Mouse (Mus musculus) testis, adult 2 months (tissue): Measurements from ENCODE around the gene Wdr59. TPM values are rescaled to one million over a fixed set of nuclear protein-coding genes. Genes with fewer than 3 reads are reported as not detected.
"Not testable (repeated sequence)": the region's sequence is repeated elsewhere in the genome, so short reads cannot be mapped to it uniquely, and the experiment has no call there.

Source experiments
- H3K27ac ChIP-seq: fragments of 200-500 bp; 2 replicates; pipeline ENCODE4 v1.5.1; 2012; ENCODE audit warnings: low read depth, low read length; ENCODE audit not compliant: control insufficient read depth, insufficient read depth
- H3K27me3 ChIP-seq: fragments of 200-500 bp; 2 replicates; pipeline ENCODE4 v1.6.1; 2012; ENCODE audit warnings: mild to moderate bottlenecking, low read length, moderate library complexity; ENCODE audit not compliant: control insufficient read depth, insufficient read depth
- H3K36me3 ChIP-seq: fragments of 200-500 bp; 2 replicates; pipeline ENCODE4 v1.6.1; 2012; ENCODE audit warnings: mild to moderate bottlenecking, low read length; ENCODE audit not compliant: control insufficient read depth, insufficient read depth
- H3K4me1 ChIP-seq: fragments of 200-500 bp; 2 replicates; pipeline ENCODE4 v1.6.1; 2012; ENCODE audit warnings: low read length; ENCODE audit not compliant: control insufficient read depth, insufficient read depth
- H3K4me3 ChIP-seq: fragments of 200-500 bp; 2 replicates; pipeline ENCODE4 v1.5.1; 2012; ENCODE audit warnings: low read depth, mild to moderate bottlenecking, low read length, moderate library complexity, mixed read lengths; ENCODE audit not compliant: control insufficient read depth
- CTCF ChIP-seq: fragments of 200-500 bp; IDR thresholded peaks from 2 replicates; pipeline ENCODE4 v1.5.1; 2012; ENCODE audit warnings: low read depth, mild to moderate bottlenecking, inconsistent platforms, low read length, moderate library complexity; ENCODE audit not compliant: control insufficient read depth, insufficient read depth, insufficient replicate concordance
- POLR2A ChIP-seq: fragments of 200-500 bp; IDR thresholded peaks from 2 replicates; pipeline ENCODE4 v1.6.1; 2012; ENCODE audit warnings: low read depth, mild to moderate bottlenecking, inconsistent platforms, low read length, moderate library complexity; ENCODE audit not compliant: control insufficient read depth
- polyA plus RNA-seq: library from polyadenylated mRNA; depleted of rRNA; stranded (reverse); fragments of >200 nt; gene quantifications from 2 replicates; pipeline ENCODE4 v1.2.3, GENCODE M21; 2012

Wdr59 gene
- polyA plus RNA-seq, 1 experiment = 5.4 TPM

- TF ChIP-seq CTCF = no peak
- TF ChIP-seq POLR2A = no peak
- no peak overlapping the region for H3K4me3 ChIP-seq
- no peaks in the 10 kb centered on the region for H3K27me3 ChIP-seq
- H3K36me3 ChIP-seq = no peaks in the 10 kb centered on the region
- H3K4me1 ChIP-seq = no peaks in the 10 kb centered on the region
- no peak overlapping the region for H3K27ac ChIP-seq
These were observed 9.0 kb downstream of the Wdr59 start for GRCm38 (mm10) chr8:111512941-111513340.

DNA sequence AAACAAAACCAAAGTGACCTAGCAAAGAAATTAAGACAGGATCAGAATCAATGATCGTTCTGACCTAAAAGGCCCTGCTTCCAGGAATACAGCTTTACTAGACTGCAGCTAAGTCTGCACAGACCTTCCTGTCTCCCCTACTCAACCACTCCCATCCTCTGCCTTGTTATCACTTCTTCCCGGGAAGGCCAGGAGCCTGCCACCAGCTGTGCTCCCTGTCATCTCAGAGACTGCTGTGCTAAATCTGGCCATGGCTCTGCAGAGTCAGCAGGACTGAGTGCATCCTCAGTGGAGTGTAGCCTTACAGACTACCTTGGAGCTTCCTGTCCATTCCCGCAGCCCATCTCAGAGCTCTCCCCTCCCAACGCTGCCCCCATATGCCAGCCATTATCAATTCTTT, 11.5 kb downstream of the Wdr59 start:
- TF ChIP-seq POLR2A (no peak), CTCF (no peak)
- H3K4me1 ChIP-seq = no peaks in the 10 kb centered on the region; the same call in 1 of the 2 replicates
- H3K4me3 ChIP-seq = no peak overlapping the region
- H3K36me3 ChIP-seq = no peaks in the 10 kb centered on the region
- no peaks in the 10 kb centered on the region for H3K27me3 ChIP-seq
- H3K27ac ChIP-seq = no peak overlapping the region

DNA sequence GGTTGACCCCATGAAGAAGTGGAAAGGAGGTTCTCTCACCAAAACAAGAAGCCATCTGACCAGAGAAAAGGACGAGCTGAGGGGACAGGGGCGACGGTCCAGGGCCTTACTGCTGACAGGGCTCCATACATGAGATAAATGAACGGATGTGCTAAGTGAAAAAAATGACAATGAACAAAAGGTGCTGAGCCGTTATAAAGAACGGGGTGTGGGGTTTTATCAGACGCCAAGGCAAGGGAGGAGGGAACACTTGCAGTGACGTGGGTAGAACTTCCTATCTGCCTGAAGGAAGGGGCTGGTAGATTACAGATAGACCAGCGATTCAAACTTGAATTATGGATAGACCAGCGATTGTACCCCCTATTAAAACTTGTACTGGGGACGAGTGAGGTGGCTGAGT, 12.6 kb downstream of the Wdr59 start:
- no peak overlapping the region for H3K4me3 ChIP-seq
- no peaks in the 10 kb centered on the region for H3K36me3 ChIP-seq
- TF ChIP-seq CTCF = no peak
- TF ChIP-seq POLR2A = no peak
- no peak overlapping the region for H3K27ac ChIP-seq
- no peaks in the 10 kb centered on the region; the same call in 1 of the 2 replicates for H3K4me1 ChIP-seq
- H3K27me3 ChIP-seq = no peaks in the 10 kb centered on the region

- Histone ChIP-seq H3K4me3 (no peak overlapping the region), H3K36me3 (no peaks in the 10 kb centered on the region), H3K4me1 (no peaks in the 10 kb centered on the region; the same call in 1 of the 2 replicates), H3K27me3 (no peaks in the 10 kb centered on the region), H3K27ac (no peak overlapping the region)
- TF ChIP-seq POLR2A (no peak), CTCF (no peak)
These were observed 13.3 kb downstream of the Wdr59 start for GRCm38 (mm10) chr8:111508566-111508965.

DNA sequence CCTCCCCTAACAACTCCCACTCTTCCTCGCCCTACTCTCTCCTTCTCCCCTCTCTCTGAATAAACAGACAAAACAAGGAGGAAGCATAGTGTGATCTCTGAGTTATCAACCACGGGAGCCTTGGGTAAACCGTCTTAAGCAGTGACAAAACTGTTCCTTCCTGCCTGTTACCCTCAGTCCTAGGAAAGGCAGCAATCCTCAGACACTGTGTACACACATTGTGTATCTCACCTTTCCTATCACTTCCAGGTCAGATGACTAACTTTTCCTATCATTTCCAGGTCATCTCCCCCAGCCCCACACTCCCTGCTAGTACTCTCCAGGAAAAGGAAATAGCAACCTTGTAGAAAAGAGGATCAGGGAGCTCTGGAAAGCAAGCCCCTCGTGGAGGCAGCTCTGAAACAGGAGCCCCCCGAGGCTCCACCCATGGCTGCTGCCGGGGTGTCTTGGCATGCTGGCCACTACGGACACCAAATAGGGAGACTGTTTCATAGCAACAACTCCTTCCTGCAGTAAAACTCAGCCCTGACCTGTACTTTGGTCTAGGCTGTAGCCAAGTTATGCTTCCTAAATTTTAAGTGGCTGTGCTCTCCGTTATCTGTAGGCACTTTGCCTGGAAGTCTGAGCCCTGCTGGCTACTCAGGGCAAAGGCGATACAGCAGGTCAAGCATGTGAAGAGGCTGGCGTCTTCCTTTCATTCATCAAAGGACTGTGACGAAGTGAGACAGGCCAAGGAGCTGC, 20.0 kb downstream of the Wdr59 start:
- Histone ChIP-seq H3K4me1 (no peaks in the 10 kb centered on the region; the same call in 1 of the 2 replicates), H3K36me3 (no peaks in the 10 kb centered on the region), H3K27ac (no peak overlapping the region), H3K27me3 (no peaks in the 10 kb centered on the region), H3K4me3 (no peak overlapping the region)
- TF ChIP-seq CTCF (no peak), POLR2A (no peak)

DNA sequence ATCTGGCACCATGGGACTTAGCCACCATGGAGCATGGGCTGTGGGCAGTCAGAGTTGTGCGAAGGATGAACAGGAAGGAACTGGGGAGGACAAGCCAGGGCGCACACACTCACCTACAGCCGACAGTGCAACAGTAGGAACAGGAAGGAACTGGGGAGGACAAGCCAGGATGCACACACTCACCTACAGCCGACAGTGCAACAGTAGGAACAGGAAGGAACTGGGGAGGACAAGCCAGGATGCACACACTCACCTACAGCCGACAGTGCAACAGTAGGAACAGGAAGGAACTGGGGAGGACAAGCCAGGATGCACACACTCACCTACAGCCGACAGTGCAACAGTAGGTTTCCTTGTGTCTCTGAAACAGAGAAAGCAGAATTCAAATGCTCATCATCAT, 23.6 kb downstream of the Wdr59 start:
- H3K4me1 ChIP-seq, H3K27ac ChIP-seq, H3K4me3 ChIP-seq, H3K27me3 ChIP-seq, H3K36me3 ChIP-seq: not testable (repeated sequence)

DNA sequence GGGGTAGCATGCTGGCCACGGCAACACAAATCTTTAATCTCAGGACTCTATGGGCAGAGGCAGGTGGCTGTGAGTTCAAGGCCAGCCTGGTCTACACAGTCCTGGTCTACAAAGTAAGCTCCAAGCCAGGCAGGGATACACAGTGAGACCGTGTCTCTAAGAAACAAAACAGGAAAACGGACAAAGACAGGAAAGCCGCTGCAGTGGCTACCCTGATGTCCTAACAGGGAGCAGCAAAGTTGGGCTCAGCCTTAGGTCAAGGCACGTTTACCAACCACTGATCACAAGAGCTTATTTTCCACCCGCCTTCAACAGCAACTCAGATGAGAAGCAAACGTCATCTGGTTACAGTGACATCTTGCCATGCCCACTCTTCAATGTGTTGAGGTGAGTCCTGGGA, 25.6 kb downstream of the Wdr59 start:
- no peak overlapping the region for H3K27ac ChIP-seq
- H3K27me3 ChIP-seq = no peaks in the 10 kb centered on the region
- H3K36me3 ChIP-seq = no peaks in the 10 kb centered on the region
- TF ChIP-seq CTCF (no peak), POLR2A (no peak)
- no peaks in the 10 kb centered on the region for H3K4me1 ChIP-seq
- H3K4me3 ChIP-seq = no peak overlapping the region

DNA sequence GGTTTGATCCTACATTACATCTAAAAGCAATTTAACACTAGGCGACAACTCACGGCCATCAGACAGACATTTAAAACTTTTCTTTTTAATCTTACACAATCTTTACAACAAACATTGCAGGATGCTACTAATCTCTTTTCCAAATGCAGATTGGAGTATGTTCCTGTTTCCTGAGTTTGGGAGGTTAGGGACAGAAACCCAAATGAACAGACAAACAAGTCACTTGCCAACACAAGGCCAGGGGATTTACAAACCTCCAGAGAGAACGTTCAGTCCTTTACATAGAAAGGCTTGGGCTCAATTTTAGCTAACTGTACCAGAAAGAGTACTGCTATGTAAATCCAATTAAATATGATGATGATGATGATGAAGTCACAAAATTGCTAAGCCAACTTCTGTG, 28.7 kb downstream of the Wdr59 start:
- TF ChIP-seq CTCF (no peak), POLR2A (no peak)
- H3K4me1 ChIP-seq = no peaks in the 10 kb centered on the region
- H3K27me3 ChIP-seq = no peaks in the 10 kb centered on the region
- H3K27ac ChIP-seq = no peak overlapping the region
- no peak overlapping the region for H3K4me3 ChIP-seq
- H3K36me3 ChIP-seq = no peaks in the 10 kb centered on the region
